Mouse (Mus musculus) limb, embryonic 13.5 days (tissue): ENCODE measurements at regions not wholly inside any gene's neighbourhood (a gene's known extent, or its start where the extent isn't known, plus 50 kb on each side); places are given as distances from the start of the nearest gene placed in this dataset.

ENCODE experiments used
- ATAC-seq: fragments of 200-750 bp; cut with Nextera tagmentation; 2 replicates; pipeline ENCODE4 v1.8.0; 2017; ENCODE audit warnings: low read depth, moderate number of reproducible peaks, moderate TSS enrichment; ENCODE audit not compliant: low FRiP score
- H3K27ac ChIP-seq: fragments of 300-500 bp; sonication (generic); 2 replicates; pipeline ENCODE4 v1.5.1; 2015; ENCODE audit warnings: inconsistent platforms, mild to moderate bottlenecking, moderate library complexity
- H3K27me3 ChIP-seq: fragments of 300-500 bp; sonication (generic); 2 replicates; pipeline ENCODE4 v1.6.1; 2015; ENCODE audit warnings: mild to moderate bottlenecking, inconsistent platforms
- H3K36me3 ChIP-seq: fragments of 300-500 bp; sonication (generic); 2 replicates; pipeline ENCODE4 v1.6.1; 2015; ENCODE audit warnings: inconsistent platforms, mild to moderate bottlenecking, moderate library complexity
- H3K4me1 ChIP-seq: fragments of 300-500 bp; sonication (generic); 2 replicates; pipeline ENCODE4 v1.6.1; 2015; ENCODE audit warnings: inconsistent platforms
- H3K4me2 ChIP-seq: fragments of 300-500 bp; sonication (generic); replicated peaks from 2 replicates; pipeline ENCODE4 v1.6.1; 2015; ENCODE audit warnings: inconsistent platforms, mild to moderate bottlenecking, moderate library complexity
- H3K4me3 ChIP-seq: fragments of 300-500 bp; sonication (generic); 2 replicates; pipeline ENCODE4 v1.5.1; 2015; ENCODE audit warnings: moderate library complexity, mild to moderate bottlenecking, inconsistent platforms
- H3K9ac ChIP-seq: fragments of 300-500 bp; sonication (generic); 2 replicates; pipeline ENCODE4 v1.6.1; 2015; ENCODE audit warnings: mild to moderate bottlenecking, inconsistent platforms
- H3K9me3 ChIP-seq: fragments of 300-500 bp; sonication (generic); 2 replicates; pipeline ENCODE4 v1.6.1; 2016; ENCODE audit warnings: inconsistent platforms
- WGBS: fragments of 180-500 bp; shearing (Covaris S2); methylation state at CpG from one replicate; pipeline ENCODE4 v1.1.7; 2015; 5-methylcytosine and 5-hydroxymethylcytosine counted together

- Histone ChIP-seq H3K4me2 (no peak overlapping the region), H3K9ac (no peak overlapping the region), H3K27ac (no peak overlapping the region), H3K9me3 (no peaks in the 10 kb centered on the region), H3K27me3 (no peaks in the 10 kb centered on the region), H3K36me3 (no peaks in the 10 kb centered on the region), H3K4me3 (no peak overlapping the region), H3K4me1 (peaks cover 5% of the 10 kb centered on the region; the same call in 1 of the 2 replicates)
- 60% methylated on average over 11 of the region's 11 CpGs for WGBS
- ATAC-seq, result no peak
Measured at GRCm38 (mm10) chr10:37988297-37989263, 833.0 kb downstream of the Rfpl4b start.

GRCm38 (mm10) chr10:37978899-37979539 is 840.3 kb upstream of the Marcks start:
- Histone ChIP-seq H3K36me3 (no peaks in the 10 kb centered on the region), H3K4me3 (no peak overlapping the region), H3K4me1 (no peaks in the 10 kb centered on the region), H3K27ac (no peak overlapping the region), H3K4me2 (no peak overlapping the region), H3K9ac (no peak overlapping the region), H3K27me3 (no peaks in the 10 kb centered on the region), H3K9me3 (no peaks in the 10 kb centered on the region)
- WGBS, result 63% methylated on average over 3 of the region's 3 CpGs
- no peak for ATAC-seq

- Histone ChIP-seq H3K4me1 (no peaks in the 10 kb centered on the region), H3K27me3 (no peaks in the 10 kb centered on the region), H3K9me3 (no peaks in the 10 kb centered on the region), H3K27ac (no peak overlapping the region), H3K9ac (no peak overlapping the region), H3K4me2 (no peak overlapping the region), H3K4me3 (no peak overlapping the region), H3K36me3 (no peaks in the 10 kb centered on the region)
- ATAC-seq, result no peak
Measured at GRCm38 (mm10) chr10:37960051-37960450, 821.3 kb upstream of the Marcks start.

GRCm38 (mm10) chr10:37914780-37915179 is 776.1 kb upstream of the Marcks start:
- no peak overlapping the region for H3K4me2 ChIP-seq
- no peaks in the 10 kb centered on the region for H3K36me3 ChIP-seq
- H3K9me3 ChIP-seq, result no peaks in the 10 kb centered on the region
- no peak overlapping the region for H3K27ac ChIP-seq
- H3K4me1 ChIP-seq, result 0 out of 2 replicates have a peak, but pooled peaks cover 3% of the 10 kb centered on the region
- H3K4me3 ChIP-seq, result no peak overlapping the region
- WGBS, result 68% methylated on average over 2 of the region's 2 CpGs
- no peak overlapping the region for H3K9ac ChIP-seq
- no peak for ATAC-seq
- no peaks in the 10 kb centered on the region for H3K27me3 ChIP-seq

- no peak overlapping the region for H3K4me3 ChIP-seq
- H3K9me3 ChIP-seq, result no peaks in the 10 kb centered on the region; the same call in 1 of the 2 replicates
- 0 out of 2 replicates have a peak, but pooled peaks cover 3% of the 10 kb centered on the region for H3K4me1 ChIP-seq
- H3K27me3 ChIP-seq, result no peaks in the 10 kb centered on the region
- H3K9ac ChIP-seq, result no peak overlapping the region
- no peaks in the 10 kb centered on the region for H3K36me3 ChIP-seq
- no peak overlapping the region for H3K4me2 ChIP-seq
- no peak overlapping the region for H3K27ac ChIP-seq
- no peak for ATAC-seq
Measured at GRCm38 (mm10) chr10:37911669-37912068, 772.9 kb upstream of the Marcks start.

- H3K36me3 ChIP-seq, result no peaks in the 10 kb centered on the region
- no peak overlapping the region for H3K27ac ChIP-seq
- no peaks in the 10 kb centered on the region for H3K4me1 ChIP-seq
- H3K27me3 ChIP-seq, result no peaks in the 10 kb centered on the region
- H3K9me3 ChIP-seq, result no peaks in the 10 kb centered on the region; the same call in 1 of the 2 replicates
- ATAC-seq, result no peak
- no peak overlapping the region for H3K4me3 ChIP-seq
- no peak overlapping the region for H3K9ac ChIP-seq
- whole genome bisulfite sequencing, result 59% methylated on average over 2 of the region's 2 CpGs
- no peak overlapping the region for H3K4me2 ChIP-seq
Measured at GRCm38 (mm10) chr10:37908276-37908675, 769.6 kb upstream of the Marcks start.

GRCm38 (mm10) chr10:37907731-37908130 is 769.0 kb upstream of the Marcks start:
- ATAC-seq, result no peak
- no peaks in the 10 kb centered on the region for H3K36me3 ChIP-seq
- no peak overlapping the region for H3K4me2 ChIP-seq
- no peak overlapping the region for H3K4me3 ChIP-seq
- H3K9ac ChIP-seq, result no peak overlapping the region
- 23% methylated on average over 1 of the region's 1 CpGs for WGBS
- H3K4me1 ChIP-seq, result no peaks in the 10 kb centered on the region
- no peaks in the 10 kb centered on the region for H3K27me3 ChIP-seq
- no peak overlapping the region for H3K27ac ChIP-seq
- no peaks in the 10 kb centered on the region; the same call in 1 of the 2 replicates for H3K9me3 ChIP-seq

GRCm38 (mm10) chr10:37887961-37888360 is 749.2 kb upstream of the Marcks start:
- Histone ChIP-seq H3K4me1 (no peaks in the 10 kb centered on the region), H3K4me2 (no peak overlapping the region), H3K27ac (no peak overlapping the region), H3K9me3 (no peaks in the 10 kb centered on the region), H3K36me3 (no peaks in the 10 kb centered on the region), H3K9ac (no peak overlapping the region), H3K4me3 (no peak overlapping the region), H3K27me3 (no peaks in the 10 kb centered on the region)
- no peak for ATAC-seq
- 16% methylated on average over 1 of the region's 1 CpGs for WGBS

GRCm38 (mm10) chr10:37880841-37881240 is 742.1 kb upstream of the Marcks start:
- no peaks in the 10 kb centered on the region for H3K36me3 ChIP-seq
- no peak overlapping the region for H3K9ac ChIP-seq
- ATAC-seq, result no peak
- H3K27ac ChIP-seq, result no peak overlapping the region
- H3K9me3 ChIP-seq, result no peaks in the 10 kb centered on the region
- no peak overlapping the region for H3K4me3 ChIP-seq
- no peaks in the 10 kb centered on the region for H3K4me1 ChIP-seq
- H3K27me3 ChIP-seq, result no peaks in the 10 kb centered on the region
- no peak overlapping the region for H3K4me2 ChIP-seq
- WGBS, result 78% methylated on average over 5 of the region's 5 CpGs

- Histone ChIP-seq H3K4me1 (no peaks in the 10 kb centered on the region), H3K9ac (no peak overlapping the region), H3K4me2 (no peak overlapping the region), H3K27ac (no peak overlapping the region), H3K4me3 (no peak overlapping the region), H3K27me3 (no peaks in the 10 kb centered on the region), H3K9me3 (no peaks in the 10 kb centered on the region), H3K36me3 (no peaks in the 10 kb centered on the region)
- ATAC-seq, result no peak
- WGBS, result 88% methylated on average over 2 of the region's 2 CpGs
Measured at GRCm38 (mm10) chr10:37873925-37874324, 735.2 kb upstream of the Marcks start.

GRCm38 (mm10) chr10:37861001-37861400 is 722.3 kb upstream of the Marcks start:
- Histone ChIP-seq H3K4me1 (peaks cover 5% of the 10 kb centered on the region), H3K9me3 (no peaks in the 10 kb centered on the region), H3K9ac (no peak overlapping the region), H3K4me3 (no peak overlapping the region), H3K36me3 (no peaks in the 10 kb centered on the region), H3K27me3 (no peaks in the 10 kb centered on the region), H3K27ac (peak overlapping the region; percentile 35; the same call in 1 of the 2 replicates), H3K4me2 (no peak overlapping the region)
- peak; percentile 92 for ATAC-seq
- WGBS, result 23% methylated on average over 4 of the region's 4 CpGs

GRCm38 (mm10) chr10:37849291-37849846 is 710.6 kb upstream of the Marcks start:
- ATAC-seq, result no peak
- whole genome bisulfite sequencing, result 81% methylated on average over 1 of the region's 1 CpGs
- 0 out of 2 replicates have a peak, but pooled peaks cover 5% of the 10 kb centered on the region for H3K9me3 ChIP-seq
- H3K27ac ChIP-seq, result no peak overlapping the region
- H3K4me3 ChIP-seq, result no peak overlapping the region
- no peaks in the 10 kb centered on the region for H3K27me3 ChIP-seq
- no peaks in the 10 kb centered on the region for H3K36me3 ChIP-seq
- H3K4me2 ChIP-seq, result no peak overlapping the region
- no peaks in the 10 kb centered on the region for H3K4me1 ChIP-seq
- no peak overlapping the region for H3K9ac ChIP-seq
